Mouse (Mus musculus): Measurements from ENCODE around the gene Grhl3.

The Grhl3 gene

GRCm38 (mm10) chr4:135579695-135580094 lies 6.3 kb upstream of the Grhl3 start:
- in situ Hi-C loops (cut with MboI; ENCODE audit: low pct_unique_long_range_greater_than_20kb in 1 of 2, low sequenced_read_pairs in 2 of 2, unreplicated experiment in 1 of 2): no loop called here

DNA sequence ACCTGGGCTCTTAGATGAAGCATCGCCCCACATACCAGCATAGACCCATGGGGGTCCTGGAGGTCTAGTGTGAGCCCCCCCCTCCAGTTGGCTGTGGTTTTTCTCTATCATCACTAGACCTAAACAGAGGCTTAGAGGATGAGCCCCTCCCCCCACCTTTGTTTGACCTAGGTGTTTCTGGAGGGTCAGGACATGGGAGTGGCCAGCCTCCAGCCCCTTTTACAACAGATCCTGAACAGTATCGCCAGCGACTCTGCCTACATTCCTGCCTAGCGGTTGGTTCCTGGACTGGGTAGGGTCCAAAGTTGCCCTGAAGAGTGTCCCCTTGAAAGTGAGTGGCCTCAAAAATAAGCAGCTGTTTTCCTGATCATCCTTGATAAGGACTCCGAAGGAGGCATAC lies 5.1 kb upstream of the Grhl3 start:
- in situ Hi-C loops (cut with MboI; ENCODE audit: low pct_unique_long_range_greater_than_20kb in 1 of 2, low sequenced_read_pairs in 2 of 2, unreplicated experiment in 1 of 2): no loop called here

DNA sequence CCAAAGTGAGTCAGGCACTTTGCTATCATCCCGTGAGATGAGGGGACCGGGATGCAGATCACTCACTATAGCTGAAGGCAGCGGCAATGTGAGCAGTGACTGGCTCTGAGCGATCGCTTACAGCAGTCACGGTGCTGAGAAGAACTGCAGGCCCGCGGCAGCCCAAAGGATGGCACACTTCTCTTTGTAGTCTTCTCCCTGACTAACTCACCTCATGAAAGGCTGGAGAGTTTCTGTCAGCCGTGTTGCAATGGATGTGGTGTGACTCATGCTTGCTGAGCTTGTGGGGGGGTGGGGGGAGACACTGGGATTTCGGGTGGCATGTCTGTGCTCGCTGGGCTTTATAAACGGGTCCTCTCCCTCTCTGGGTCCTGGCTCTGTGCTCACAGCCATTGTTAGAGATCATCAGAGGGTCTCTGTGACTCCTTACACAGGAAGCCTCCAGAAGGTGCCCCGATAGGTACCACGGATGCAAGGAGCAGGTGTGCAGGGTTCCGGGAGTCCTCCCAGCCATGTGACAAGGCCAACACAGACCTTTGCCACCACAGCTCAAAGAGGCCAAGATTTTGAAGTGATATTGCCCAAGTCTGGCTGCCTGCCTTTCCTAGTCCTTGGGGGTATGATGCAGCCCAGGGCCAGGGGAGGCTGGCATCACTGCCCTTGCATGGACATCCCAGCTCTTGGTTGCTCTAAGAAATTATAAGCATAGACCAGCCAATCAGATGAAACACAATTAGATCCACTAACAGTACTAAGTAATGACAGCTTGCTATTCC lies 2.1 kb upstream of the Grhl3 start:
- in situ Hi-C loops (cut with MboI; ENCODE audit: low pct_unique_long_range_greater_than_20kb in 1 of 2, low sequenced_read_pairs in 2 of 2, unreplicated experiment in 1 of 2): no loop called here

DNA sequence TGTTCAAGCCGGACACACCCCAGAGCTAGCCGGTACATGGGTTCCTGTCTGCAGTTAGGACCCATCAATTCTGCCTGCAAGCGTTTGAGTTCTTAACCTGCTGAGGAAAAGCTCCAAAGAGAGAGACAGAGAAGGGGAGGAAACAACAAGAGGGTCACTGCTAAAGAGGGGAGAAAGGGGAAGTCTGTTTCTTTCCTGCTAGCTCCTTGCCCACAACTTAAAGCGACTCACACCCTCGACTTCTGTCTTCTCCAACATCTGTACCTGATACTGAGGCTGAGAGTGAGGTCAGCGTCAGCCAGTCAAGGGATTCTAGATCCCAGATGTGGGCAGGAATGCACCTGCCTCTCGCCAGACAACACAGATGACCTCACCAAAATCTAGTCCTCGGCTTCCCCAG lies 1.2 kb downstream of the Grhl3 start:
- in situ Hi-C loops (cut with MboI; ENCODE audit: low pct_unique_long_range_greater_than_20kb in 1 of 2, low sequenced_read_pairs in 2 of 2, unreplicated experiment in 1 of 2): no loop called here

GRCm38 (mm10) chr4:135571037-135571550 lies 2.3 kb downstream of the Grhl3 start:
- in situ Hi-C loops (cut with MboI; ENCODE audit: low pct_unique_long_range_greater_than_20kb in 1 of 2, low sequenced_read_pairs in 2 of 2, unreplicated experiment in 1 of 2): no loop called here

DNA sequence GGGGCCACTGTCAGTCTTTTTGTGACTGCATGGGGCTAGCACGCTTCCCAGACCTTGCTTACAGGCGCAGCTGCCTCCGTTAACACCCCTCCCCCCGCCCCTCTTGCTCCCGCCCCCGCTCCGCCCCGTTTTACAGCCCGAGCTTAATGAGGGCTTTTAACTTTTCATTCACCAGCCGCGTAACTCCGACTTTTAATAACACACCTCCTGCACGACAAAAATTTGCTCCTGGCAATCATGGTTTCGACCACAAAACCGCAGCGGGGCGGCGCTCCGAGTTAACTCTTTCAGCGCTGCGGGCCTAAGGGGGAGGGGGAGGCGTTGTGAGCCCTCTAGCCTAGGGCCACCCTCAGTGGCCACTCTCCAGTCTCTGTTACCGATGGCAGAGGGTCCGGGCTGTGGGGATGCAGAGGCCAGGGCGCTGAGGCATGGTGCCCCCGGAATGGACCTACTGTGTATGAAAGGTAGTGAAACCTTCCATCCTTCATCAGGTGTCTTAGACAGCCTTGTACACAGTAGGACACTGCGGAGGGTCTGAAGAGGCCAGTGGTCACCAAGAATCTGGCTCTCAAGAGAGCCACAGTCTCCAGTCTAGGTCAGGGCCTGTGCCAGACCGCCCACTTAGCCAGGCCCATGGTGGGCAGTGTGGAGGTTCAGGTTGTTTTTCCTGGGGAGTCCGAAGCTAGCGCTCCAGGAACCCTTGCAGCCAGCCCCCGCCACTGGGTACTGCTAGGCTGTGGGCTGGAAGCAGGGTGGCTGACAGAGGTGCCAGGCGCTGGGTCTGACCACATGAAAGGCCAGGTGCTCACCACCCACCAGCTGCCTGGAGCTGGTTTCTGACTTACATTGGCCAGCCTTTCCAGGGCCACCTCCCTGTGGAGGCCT lies 3.0 kb downstream of the Grhl3 start:
- in situ Hi-C loops (cut with MboI; ENCODE audit: low pct_unique_long_range_greater_than_20kb in 1 of 2, low sequenced_read_pairs in 2 of 2, unreplicated experiment in 1 of 2): no loop called here

DNA sequence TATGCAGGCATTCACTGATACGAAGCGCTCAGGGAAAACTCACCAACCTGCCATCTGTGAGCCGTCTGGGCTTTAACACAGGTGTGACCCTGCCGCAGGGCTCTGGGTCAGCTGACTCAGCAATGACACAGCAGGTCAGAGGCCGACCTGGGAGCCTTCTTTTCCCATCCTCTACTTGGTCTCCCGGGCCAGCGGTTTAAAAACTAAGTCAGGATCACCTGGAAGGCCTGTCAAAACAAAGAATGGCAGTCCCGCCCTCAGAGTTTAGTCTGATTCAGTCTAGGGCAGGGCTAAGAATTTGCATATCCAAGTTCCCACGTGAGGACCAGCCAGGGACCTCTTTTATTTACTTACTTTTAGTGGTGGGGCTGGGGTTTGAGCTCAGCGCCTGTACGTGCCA lies 4.2 kb downstream of the Grhl3 start:
- in situ Hi-C loops (cut with MboI; ENCODE audit: low pct_unique_long_range_greater_than_20kb in 1 of 2, low sequenced_read_pairs in 2 of 2, unreplicated experiment in 1 of 2): no loop called here

- in situ Hi-C loops (cut with MboI; ENCODE audit: low pct_unique_long_range_greater_than_20kb in 1 of 2, low sequenced_read_pairs in 2 of 2, unreplicated experiment in 1 of 2): no loop called here
These were observed 5.9 kb downstream of the Grhl3 start for GRCm38 (mm10) chr4:135567484-135567883.

DNA sequence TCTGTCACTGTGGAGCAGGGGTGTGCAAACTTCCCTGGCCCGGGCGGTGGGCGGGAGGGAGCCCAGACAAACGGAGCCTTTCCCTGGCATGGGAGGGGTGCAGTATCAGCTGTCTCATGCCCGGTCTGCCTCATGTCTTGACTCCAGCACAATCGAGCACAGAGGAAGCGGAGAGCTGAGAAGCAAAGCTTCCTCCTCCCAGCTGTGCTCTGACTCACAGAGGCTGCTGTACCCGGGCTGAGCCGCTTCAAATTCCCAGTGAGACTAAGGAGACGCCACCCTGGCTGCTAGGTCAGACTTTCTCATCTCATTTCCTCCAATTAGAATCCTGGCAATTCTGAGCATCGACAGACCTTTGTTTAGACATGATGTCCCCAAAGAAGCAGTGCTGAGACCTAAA lies 6.4 kb downstream of the Grhl3 start:
- in situ Hi-C loops (cut with MboI; ENCODE audit: low pct_unique_long_range_greater_than_20kb in 1 of 2, low sequenced_read_pairs in 2 of 2, unreplicated experiment in 1 of 2): no loop called here

GRCm38 (mm10) chr4:135565400-135565799 lies 8.0 kb downstream of the Grhl3 start:
- in situ Hi-C loops (cut with MboI; ENCODE audit: low pct_unique_long_range_greater_than_20kb in 1 of 2, low sequenced_read_pairs in 2 of 2, unreplicated experiment in 1 of 2): no loop called here

GRCm38 (mm10) chr4:135563794-135564193 lies 9.6 kb downstream of the Grhl3 start:
- in situ Hi-C loops (cut with MboI; ENCODE audit: low pct_unique_long_range_greater_than_20kb in 1 of 2, low sequenced_read_pairs in 2 of 2, unreplicated experiment in 1 of 2): no loop called here

- in situ Hi-C loops (cut with MboI; ENCODE audit: low pct_unique_long_range_greater_than_20kb in 1 of 2, low sequenced_read_pairs in 2 of 2, unreplicated experiment in 1 of 2): no loop called here
These were observed 24.1 kb downstream of the Grhl3 start for GRCm38 (mm10) chr4:135549323-135549722.

DNA sequence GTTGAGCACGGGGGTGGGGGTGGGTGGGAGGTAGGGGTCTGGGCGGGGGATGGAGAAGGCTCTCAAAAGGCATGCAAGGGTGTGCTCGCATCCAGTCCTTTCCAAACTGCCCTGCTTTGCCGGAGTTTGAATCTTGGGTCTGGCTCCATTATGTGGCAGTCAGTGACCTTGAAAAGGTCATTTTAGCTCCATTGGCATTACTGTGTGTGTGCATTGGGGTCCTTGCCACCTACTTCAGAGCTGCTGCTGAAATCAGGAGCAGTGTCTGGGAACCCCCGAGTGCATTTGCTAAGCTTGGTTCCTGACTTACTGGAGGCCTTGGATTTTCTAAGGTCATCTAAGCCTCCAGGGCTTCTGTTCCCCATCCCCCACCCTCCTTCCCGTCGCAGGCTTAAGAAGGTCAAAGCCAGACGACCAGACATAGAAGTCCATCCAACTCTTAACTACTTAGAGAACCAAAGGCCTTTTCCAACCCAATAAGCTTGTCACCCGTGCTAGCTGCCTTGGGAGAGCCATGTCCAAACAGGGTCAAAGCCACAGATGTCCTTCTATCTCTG lies 24.8 kb downstream of the Grhl3 start:
- in situ Hi-C loops (cut with MboI; ENCODE audit: low pct_unique_long_range_greater_than_20kb in 1 of 2, low sequenced_read_pairs in 2 of 2, unreplicated experiment in 1 of 2): no loop called here

GRCm38 (mm10) chr4:135548108-135548507 lies 25.3 kb downstream of the Grhl3 start:
- in situ Hi-C loops (cut with MboI; ENCODE audit: low pct_unique_long_range_greater_than_20kb in 1 of 2, low sequenced_read_pairs in 2 of 2, unreplicated experiment in 1 of 2): no loop called here

DNA sequence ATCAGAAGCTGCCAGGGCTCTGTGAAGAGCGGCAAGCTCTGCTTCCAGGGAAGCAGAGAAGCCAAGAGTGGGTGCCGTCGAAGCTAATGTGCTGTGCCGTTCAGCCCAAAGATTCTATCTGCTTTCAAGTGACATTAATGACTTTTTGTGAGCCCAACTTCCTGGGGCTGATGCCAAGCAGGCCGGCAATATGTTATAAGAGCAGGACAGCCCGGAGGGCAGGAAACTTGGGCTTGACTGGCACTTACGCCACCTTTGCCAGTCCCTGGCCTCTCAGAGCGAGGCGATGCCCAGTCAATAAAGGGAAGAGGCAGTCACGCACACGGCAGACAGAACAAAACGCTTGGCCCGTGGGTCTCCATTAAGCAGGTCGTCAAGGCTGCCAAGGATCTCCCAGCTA lies 25.9 kb downstream of the Grhl3 start:
- in situ Hi-C loops (cut with MboI; ENCODE audit: low pct_unique_long_range_greater_than_20kb in 1 of 2, low sequenced_read_pairs in 2 of 2, unreplicated experiment in 1 of 2): no loop called here

DNA sequence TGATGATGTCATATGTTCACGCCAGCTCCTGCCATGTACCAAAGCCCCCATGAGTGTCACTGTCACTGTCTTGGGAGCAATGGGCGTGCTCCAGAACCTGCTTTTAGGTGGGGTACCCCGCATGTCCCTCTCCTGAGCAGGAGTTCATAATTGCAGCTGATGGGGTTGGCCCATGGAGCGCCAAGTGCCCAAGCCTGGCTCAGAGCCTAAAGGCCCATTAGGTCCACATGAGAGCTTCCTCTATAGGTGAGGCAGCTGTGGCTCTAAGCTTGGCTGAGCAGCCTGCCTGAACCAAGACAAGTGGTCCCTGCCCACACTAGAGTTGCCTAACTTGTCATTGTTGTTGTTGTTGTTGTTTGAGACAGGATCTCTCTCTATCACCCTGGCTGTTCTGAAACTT lies 26.6 kb downstream of the Grhl3 start:
- in situ Hi-C loops (cut with MboI; ENCODE audit: low pct_unique_long_range_greater_than_20kb in 1 of 2, low sequenced_read_pairs in 2 of 2, unreplicated experiment in 1 of 2): no loop called here

DNA sequence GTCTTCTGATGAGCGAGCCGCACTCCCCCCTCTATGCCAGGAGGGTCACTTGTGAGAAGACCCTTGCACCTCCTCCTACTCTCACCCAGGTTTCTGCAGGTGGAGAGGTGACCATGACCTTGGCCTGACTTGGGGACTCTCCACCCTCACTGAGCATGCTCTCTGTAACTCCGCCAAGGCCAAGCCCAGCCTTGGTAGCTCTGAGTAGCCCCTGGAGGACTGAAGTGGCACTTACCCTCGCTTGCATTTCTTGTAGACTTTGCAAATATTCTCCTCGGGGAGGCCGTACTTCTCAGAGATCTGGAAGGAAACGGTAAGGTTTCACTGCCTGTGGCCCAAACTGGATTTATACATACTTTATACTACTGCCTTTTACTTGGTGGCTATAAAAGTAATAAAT lies 27.4 kb downstream of the Grhl3 start:
- in situ Hi-C loops (cut with MboI; ENCODE audit: low pct_unique_long_range_greater_than_20kb in 1 of 2, low sequenced_read_pairs in 2 of 2, unreplicated experiment in 1 of 2): no loop called here

DNA sequence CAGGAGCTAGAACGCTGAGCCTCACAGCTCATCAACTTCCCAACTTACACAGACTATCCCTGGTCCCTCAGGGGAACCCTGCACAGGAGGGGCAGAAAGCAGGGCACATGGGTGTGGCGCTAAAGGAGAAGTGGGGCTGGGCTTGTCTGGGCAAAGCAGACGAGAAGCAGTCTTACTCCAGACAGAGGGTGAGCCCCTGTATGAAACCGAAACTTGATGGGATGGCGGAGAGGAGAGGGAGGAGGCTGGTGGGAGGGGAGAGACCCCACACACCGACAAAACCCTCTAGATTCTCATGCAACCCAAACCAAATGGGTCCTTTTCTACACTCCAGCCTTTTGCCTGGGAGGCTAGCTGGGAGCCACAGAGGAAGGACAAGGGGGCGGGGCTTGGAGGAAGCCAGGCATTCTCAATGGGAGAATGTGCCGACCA lies 28.3 kb downstream of the Grhl3 start:
- in situ Hi-C loops (cut with MboI; ENCODE audit: low pct_unique_long_range_greater_than_20kb in 1 of 2, low sequenced_read_pairs in 2 of 2, unreplicated experiment in 1 of 2): no loop called here

DNA sequence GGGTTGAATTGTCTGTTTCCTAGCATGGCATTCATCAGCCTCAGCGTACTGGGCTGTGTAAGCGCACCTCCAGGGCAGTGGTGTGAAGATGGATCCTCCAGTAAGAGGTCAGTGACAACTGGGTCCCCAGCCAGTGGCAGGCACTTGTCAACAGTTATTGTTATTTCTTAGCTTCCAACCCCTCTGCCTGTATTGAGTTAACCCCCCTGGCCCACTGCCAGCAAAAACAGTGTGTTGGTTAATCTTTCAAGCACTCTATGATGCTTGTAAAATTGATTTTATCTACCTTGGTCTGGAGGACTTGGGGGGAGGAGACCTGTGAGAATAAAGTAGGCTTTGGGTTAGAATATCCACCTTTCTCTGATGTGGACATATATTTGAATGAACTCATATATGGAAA lies 29.1 kb downstream of the Grhl3 start:
- in situ Hi-C loops (cut with MboI; ENCODE audit: low pct_unique_long_range_greater_than_20kb in 1 of 2, low sequenced_read_pairs in 2 of 2, unreplicated experiment in 1 of 2): no loop called here

Measured in mouse embryonic stem cell (cell line).